Mouse (Mus musculus) spleen, adult 2 months (tissue): ENCODE measurements around the gene Banf2.

Experiments
- CTCF ChIP-seq: fragments of 200-500 bp; IDR thresholded peaks from 2 replicates; pipeline ENCODE4 v1.5.1; 2011; ENCODE audit warnings: mild to moderate bottlenecking, inconsistent platforms; ENCODE audit not compliant: insufficient read depth, insufficient read length, insufficient replicate concordance; ENCODE audit errors: extremely low read depth
- POLR2A ChIP-seq: fragments of 200-500 bp; IDR thresholded peaks from 2 replicates; pipeline ENCODE4 v1.6.1; 2011; ENCODE audit warnings: low read depth, low read length, inconsistent platforms

- TF ChIP-seq CTCF (no peak), POLR2A (no peak)
These were observed 49.4 kb upstream of the Banf2 start for GRCm38 (mm10) chr2:143983482-143983881.
